Mouse (Mus musculus) spleen, postnatal 0 days (tissue): Measurements from ENCODE around the gene Manba. TPM values are rescaled to one million over a fixed set of nuclear protein-coding genes. Genes with fewer than 3 reads are reported as not detected.

Experiments used
- polyA plus RNA-seq: library from polyadenylated mRNA; unstranded; fragments of >200 nt; fragmentation: Nextera tagmentation; extraction: Ambion mirVana; gene quantifications from 2 replicates; pipeline ENCODE4 v1.2.1, GENCODE M21; 2015

Gene Manba
- 7.1 and 10.2 TPM in 2 replicates for polyA plus RNA-seq

DNA sequence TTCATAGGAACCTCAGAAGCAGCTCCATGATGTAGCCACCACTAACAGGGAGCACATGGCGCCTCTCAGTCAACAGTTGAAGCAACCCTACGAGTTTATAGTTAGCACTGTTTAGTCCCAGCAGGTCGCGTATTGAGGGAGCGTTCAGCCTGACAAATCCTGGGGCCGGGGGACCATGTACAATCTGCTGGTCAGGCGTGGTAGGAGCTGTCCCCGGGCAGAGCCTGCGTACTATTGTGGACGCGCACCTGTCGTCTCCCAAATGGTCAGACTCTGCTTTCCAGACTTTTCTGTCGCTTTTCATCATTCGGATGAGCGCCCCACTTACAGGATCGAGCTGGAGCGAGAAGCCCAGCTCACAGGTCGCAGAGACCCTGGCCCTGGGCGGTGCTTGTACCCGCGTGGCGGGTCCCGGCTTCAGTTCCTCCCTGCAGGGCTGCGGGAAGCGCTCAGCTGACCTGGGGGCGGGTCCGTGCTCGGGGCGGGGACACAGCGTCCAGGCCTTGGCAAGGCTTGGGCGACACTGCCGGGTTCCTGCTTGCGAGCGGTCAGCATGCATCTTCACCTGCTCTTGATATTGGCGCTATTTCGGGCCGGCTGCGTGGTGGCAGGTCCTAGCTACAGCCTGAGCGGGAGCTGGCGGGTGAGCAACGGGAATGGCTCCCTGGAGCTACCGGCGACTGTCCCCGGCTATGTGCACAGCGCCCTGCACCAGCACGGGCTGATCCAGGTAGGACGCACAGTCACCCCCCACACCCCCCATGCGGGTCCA is at the start of gene Manba:
Gene Manba, plus strand, starts transcription at position 484 of the 772 bp plus-strand sequence.

GRCm38 (mm10) chr3:135437758-135438495 is 47.5 kb upstream of the Manba start, which contains the start of gene Ube2d3:
TSS of gene Ube2d3 (plus strand) at chr3:135438149.

Other genes with a start within 250 kb of the Manba start
- 0.91 and 3.0 TPM in 2 replicates for gene Bdh2, start 204.4 kb upstream of the Manba start, polyA plus RNA-seq
- gene Slc9b2, start 177.9 kb upstream of the Manba start, polyA plus RNA-seq = 0.23 and 0.72 TPM in 2 replicates
- gene Slc9b1, start 137.6 kb upstream of the Manba start, polyA plus RNA-seq = 0.14 TPM in 1 of 2 replicates, not detected in the other
- gene Cisd2, start 61.7 kb upstream of the Manba start, polyA plus RNA-seq = 41.9 and 42.6 TPM in 2 replicates
- 280 and 292 TPM in 2 replicates for gene Ube2d3, start 47.5 kb upstream of the Manba start, polyA plus RNA-seq
- gene Nfkb1, start 205.9 kb downstream of the Manba start, polyA plus RNA-seq = 33.6 and 41.2 TPM in 2 replicates